Mouse (Mus musculus) left cerebral cortex, adult 9 months (tissue): ENCODE measurements around the gene Ankrd52.

Experiments used
- DNase-seq, 2 experiments: peaks; one replicate each; pipeline ENCODE4 v3.0.0; 2022; ENCODE audit warnings: low spot score in 2 of 2

The Ankrd52 gene

GRCm38 (mm10) chr10:128401056-128401455 lies 24.1 kb downstream of the Ankrd52 start, which contains the start of gene Slc39a5:
Slc39a5 (minus strand) TSS chr10:128401229.
- no peak for DNase-seq

- no peak for DNase-seq
Observed at GRCm38 (mm10) chr10:128401638-128402037, 24.7 kb downstream of the Ankrd52 start.

GRCm38 (mm10) chr10:128403931-128404330 lies 27.0 kb downstream of the Ankrd52 start:
- DNase-seq, result no peak

- peak in 1 of 2 experiments; percentile 60 for DNase-seq
Observed at GRCm38 (mm10) chr10:128408591-128409535, 31.9 kb downstream of the Ankrd52 start.

- peak; percentile 94 to 99 for DNase-seq
Observed at GRCm38 (mm10) chr10:128409692-128410559, 33.0 kb downstream of the Ankrd52 start.

GRCm38 (mm10) chr10:128410560-128410845 lies 33.6 kb downstream of the Ankrd52 start:
- no peak for DNase-seq

- DNase-seq, result peak; percentile 90 to 96
Observed at GRCm38 (mm10) chr10:128411211-128412054, 34.5 kb downstream of the Ankrd52 start, which contains the start of the genes Nabp2 and Rnf41. Nabp2 (minus strand) TSS chr10:128411492. Rnf41 (plus strand) TSS chr10:128411657.

- DNase-seq, result no peak
Observed at GRCm38 (mm10) chr10:128412055-128412381, 35.1 kb downstream of the Ankrd52 start.

- no peak for DNase-seq
Observed at GRCm38 (mm10) chr10:128412558-128412957, 35.6 kb downstream of the Ankrd52 start.

GRCm38 (mm10) chr10:128413076-128413475 lies 36.2 kb downstream of the Ankrd52 start:
- DNase-seq, result no peak

- DNase-seq, result no peak
Observed at GRCm38 (mm10) chr10:128414848-128415247, 37.9 kb downstream of the Ankrd52 start.

- DNase-seq, result no peak
Observed at GRCm38 (mm10) chr10:128422426-128422825, 45.5 kb downstream of the Ankrd52 start.

GRCm38 (mm10) chr10:128424604-128425003 lies 47.7 kb downstream of the Ankrd52 start:
- no peak for DNase-seq

- DNase-seq, result no peak
Observed at GRCm38 (mm10) chr10:128425260-128425659, 48.3 kb downstream of the Ankrd52 start.

GRCm38 (mm10) chr10:128429052-128429451 lies 52.1 kb downstream of the Ankrd52 start:
- DNase-seq, result no peak

- no peak for DNase-seq
Observed at GRCm38 (mm10) chr10:128429454-128429853, 52.5 kb downstream of the Ankrd52 start.

GRCm38 (mm10) chr10:128433417-128433816 lies 56.5 kb downstream of the Ankrd52 start:
- no peak for DNase-seq

- no peak for DNase-seq
Observed at GRCm38 (mm10) chr10:128434681-128435080, 57.8 kb downstream of the Ankrd52 start.

GRCm38 (mm10) chr10:128435186-128435823 lies 58.4 kb downstream of the Ankrd52 start:
- DNase-seq, result no peak

- DNase-seq, result no peak
Observed at GRCm38 (mm10) chr10:128435873-128436272, 59.0 kb downstream of the Ankrd52 start.

- no peak for DNase-seq
Observed at GRCm38 (mm10) chr10:128436376-128436775, 59.5 kb downstream of the Ankrd52 start.
